Mouse (Mus musculus): Measurements from ENCODE around the gene Rarb.

GRCm38 (mm10) chr14:16589139-16589538, 229.8 kb downstream of the Rarb start:
- TF ChIP-seq CTCF (IDR thresholded peaks at IDR 0.05; ENCODE audit: low read depth): no peak
- TF ChIP-seq EP300 (IDR thresholded peaks at IDR 0.05; ENCODE audit: low read depth): no peak
